Mouse (Mus musculus): ENCODE data around the gene Tnip3.

The Tnip3 gene

DNA sequence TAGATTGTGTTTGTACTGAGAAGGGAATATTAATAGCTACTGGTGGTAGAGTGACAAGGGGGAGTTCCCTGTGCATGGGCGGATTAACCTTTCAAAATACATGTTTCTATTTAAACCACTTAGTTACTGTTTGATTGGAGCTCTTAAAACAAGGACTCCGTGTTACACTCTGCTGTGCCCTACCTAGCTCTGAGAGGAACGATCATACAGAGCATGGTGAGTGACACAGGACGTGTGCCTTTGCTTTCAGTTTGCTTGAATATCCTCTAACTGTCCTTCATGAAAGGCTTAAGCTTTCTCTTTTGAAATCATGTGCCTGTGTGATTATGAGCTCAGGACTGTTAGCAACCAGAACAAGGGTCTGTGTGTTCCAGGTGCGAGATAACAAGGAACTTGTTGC is at the start of gene Tnip3:
Gene Tnip3, plus strand, starts transcription at position 122 of the 400 bp plus-strand sequence.
- no peaks in the 10 kb centered on the region for H3K27me3 ChIP-seq (ENCODE audit: control insufficient read depth, insufficient read depth, low read length, poor library complexity, severe bottlenecking)
- DNase-seq (ENCODE audit: low read depth, low spot score), result peak; percentile 5
- H3K36me3 ChIP-seq (ENCODE audit: control insufficient read depth, insufficient read depth, low read length, poor library complexity, severe bottlenecking), result no peaks in the 10 kb centered on the region

DNA sequence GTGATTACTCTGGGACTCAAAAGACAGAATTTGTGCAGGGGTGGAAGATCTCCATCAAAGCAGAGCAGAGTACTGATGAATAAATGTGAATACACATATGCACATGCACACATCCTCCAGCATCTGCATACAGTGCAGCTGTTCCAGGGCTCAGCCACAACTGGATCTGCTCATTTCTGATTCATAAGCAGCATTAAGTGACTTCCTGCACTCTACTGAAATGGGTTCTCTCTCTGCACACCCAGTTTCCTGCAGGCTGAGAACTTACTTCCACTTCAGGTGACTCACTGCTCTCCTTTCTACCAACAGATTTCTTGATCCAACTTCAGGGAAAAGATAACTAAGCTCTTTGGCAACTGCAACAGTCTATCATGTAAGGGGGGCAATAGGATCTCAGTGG is 26.3 kb upstream of the Tnip3 start:
- H3K36me3 ChIP-seq (ENCODE audit: control insufficient read depth, insufficient read depth, low read length, poor library complexity, severe bottlenecking), result no peaks in the 10 kb centered on the region
- DNase-seq (ENCODE audit: low read depth, low spot score), result no peak
- H3K27me3 ChIP-seq (ENCODE audit: control insufficient read depth, insufficient read depth, low read length, poor library complexity, severe bottlenecking), result no peaks in the 10 kb centered on the region

DNA sequence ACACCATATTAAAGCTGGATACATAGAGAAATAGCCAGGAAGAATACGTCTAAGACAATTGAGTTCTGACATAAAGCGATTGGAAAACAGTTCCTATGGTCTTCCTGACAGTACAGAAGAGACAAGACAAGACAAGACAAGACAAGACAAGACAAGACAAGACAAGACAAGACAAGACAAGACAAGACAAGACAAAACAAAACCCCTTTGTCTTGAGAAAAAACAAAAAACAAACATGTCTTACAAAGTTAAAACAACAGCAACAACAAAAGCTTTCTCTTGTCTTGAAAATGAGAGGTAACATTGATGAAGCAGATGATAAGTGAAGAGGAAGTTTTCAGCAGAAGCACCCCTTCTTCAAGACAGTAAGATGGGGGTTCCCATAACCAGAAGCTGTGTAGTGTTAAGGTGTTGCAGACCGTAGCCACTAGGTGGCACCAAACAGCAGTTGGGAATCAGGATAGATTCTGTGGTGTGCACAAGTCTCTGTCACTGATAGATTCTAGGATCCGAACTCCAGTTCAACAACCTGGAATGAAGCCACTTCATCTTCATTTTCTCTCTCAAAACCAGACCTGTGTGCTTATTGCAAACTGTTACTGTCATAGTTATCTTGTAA is 15.0 kb upstream of the Tnip3 start:
- DNase-seq (ENCODE audit: low read depth, low spot score), result peak; percentile 84
- Histone ChIP-seq H3K36me3 (ENCODE audit: control insufficient read depth, insufficient read depth, low read length, poor library complexity, severe bottlenecking) (no peaks in the 10 kb centered on the region), H3K27me3 (ENCODE audit: control insufficient read depth, insufficient read depth, low read length, poor library complexity, severe bottlenecking) (no peaks in the 10 kb centered on the region)

DNA sequence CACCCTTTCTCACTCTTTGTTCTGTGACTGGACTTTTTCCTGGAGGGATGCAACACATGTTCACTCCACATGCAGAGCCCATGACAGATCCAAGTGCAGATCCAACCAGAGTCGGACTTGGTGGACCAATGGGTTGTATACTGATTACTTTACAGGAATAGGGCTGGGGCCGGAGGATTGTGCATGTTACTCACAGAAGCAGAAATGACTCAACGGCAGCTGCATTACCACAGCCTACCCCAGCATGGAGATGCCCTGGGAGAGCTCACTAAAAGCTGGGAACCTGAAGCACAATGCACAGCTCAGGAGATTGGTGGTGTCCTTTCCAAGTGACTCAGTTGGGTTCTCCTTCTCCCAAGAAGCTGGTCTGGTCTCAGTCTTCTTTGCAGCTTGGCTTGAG is 11.3 kb upstream of the Tnip3 start:
- H3K27me3 ChIP-seq (ENCODE audit: control insufficient read depth, insufficient read depth, low read length, poor library complexity, severe bottlenecking), result no peaks in the 10 kb centered on the region
- DNase-seq (ENCODE audit: low read depth, low spot score), result no peak

DNA sequence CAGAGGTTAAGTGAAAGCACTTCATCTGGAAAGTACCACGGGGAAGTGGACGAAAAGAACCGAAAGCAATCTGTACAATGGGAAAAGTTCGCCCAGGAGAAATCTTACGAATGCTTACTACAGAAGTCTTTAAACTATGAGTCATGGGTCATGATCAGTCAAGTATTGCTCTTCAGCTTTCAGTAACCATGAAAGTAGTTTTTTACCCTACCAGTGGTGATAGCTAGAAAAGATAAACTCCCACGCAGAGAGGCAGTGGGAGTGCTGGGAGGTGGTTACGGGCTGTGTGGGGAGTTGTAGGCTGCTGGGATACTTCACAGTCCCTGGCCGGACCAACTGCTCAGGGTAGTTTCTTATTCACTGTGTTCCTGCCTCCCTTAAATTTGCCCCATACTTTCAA is 8.4 kb upstream of the Tnip3 start:
- H3K27me3 ChIP-seq (ENCODE audit: control insufficient read depth, insufficient read depth, low read length, poor library complexity, severe bottlenecking), result no peaks in the 10 kb centered on the region
- no peaks in the 10 kb centered on the region for H3K36me3 ChIP-seq (ENCODE audit: control insufficient read depth, insufficient read depth, low read length, poor library complexity, severe bottlenecking)
- no peak for DNase-seq (ENCODE audit: low read depth, low spot score)

More for the DNA sequence above, 11.3 kb upstream of the Tnip3 start:
- H3K36me3 ChIP-seq (ENCODE audit: control insufficient read depth, insufficient read depth, low read length, poor library complexity, severe bottlenecking), result no peaks in the 10 kb centered on the region

DNA sequence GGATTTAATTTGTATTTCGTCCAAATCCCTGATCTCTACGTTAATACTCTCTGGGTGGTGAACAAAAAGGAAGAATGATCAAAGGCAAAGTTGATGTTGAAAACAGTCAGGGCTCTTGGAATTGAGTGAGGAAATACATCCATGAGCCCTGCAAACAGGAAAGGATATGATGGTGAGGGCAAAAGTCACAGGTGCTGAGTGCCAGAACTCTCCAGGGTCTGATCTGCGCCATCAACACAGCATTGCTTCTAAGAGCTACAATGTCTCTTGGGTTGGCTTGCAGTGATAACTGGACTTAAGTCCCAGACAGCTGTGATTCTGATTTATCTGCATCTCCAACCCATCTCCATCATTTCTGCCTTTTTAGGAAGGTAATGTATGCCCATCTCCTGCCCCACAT is 4.3 kb upstream of the Tnip3 start:
- no peak for DNase-seq (ENCODE audit: low read depth, low spot score)
- no peaks in the 10 kb centered on the region for H3K27me3 ChIP-seq (ENCODE audit: control insufficient read depth, insufficient read depth, low read length, poor library complexity, severe bottlenecking)
- H3K36me3 ChIP-seq (ENCODE audit: control insufficient read depth, insufficient read depth, low read length, poor library complexity, severe bottlenecking), result no peaks in the 10 kb centered on the region

DNA sequence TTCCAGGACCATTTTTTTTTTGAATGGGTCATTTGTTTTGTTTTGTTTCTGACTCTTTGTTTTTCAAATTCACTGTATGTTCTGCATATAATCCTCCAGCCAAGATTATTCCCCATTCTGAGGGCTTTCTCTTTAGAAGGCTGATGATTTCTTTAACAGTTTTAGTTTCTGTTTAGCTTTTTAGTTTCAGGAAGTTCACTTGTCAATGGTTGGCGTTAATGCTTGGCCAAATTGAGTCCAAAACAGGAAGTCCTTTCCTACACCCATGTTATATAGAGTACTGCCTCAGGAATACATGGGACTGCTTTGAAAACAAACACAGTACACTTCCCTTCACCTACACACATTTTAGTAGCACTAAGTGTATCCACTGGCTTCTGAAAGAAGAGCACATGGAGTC is 2.8 kb downstream of the Tnip3 start:
- no peaks in the 10 kb centered on the region for H3K36me3 ChIP-seq (ENCODE audit: control insufficient read depth, insufficient read depth, low read length, poor library complexity, severe bottlenecking)
- H3K27me3 ChIP-seq (ENCODE audit: control insufficient read depth, insufficient read depth, low read length, poor library complexity, severe bottlenecking), result no peaks in the 10 kb centered on the region
- DNase-seq (ENCODE audit: low read depth, low spot score), result peak; percentile 36

DNA sequence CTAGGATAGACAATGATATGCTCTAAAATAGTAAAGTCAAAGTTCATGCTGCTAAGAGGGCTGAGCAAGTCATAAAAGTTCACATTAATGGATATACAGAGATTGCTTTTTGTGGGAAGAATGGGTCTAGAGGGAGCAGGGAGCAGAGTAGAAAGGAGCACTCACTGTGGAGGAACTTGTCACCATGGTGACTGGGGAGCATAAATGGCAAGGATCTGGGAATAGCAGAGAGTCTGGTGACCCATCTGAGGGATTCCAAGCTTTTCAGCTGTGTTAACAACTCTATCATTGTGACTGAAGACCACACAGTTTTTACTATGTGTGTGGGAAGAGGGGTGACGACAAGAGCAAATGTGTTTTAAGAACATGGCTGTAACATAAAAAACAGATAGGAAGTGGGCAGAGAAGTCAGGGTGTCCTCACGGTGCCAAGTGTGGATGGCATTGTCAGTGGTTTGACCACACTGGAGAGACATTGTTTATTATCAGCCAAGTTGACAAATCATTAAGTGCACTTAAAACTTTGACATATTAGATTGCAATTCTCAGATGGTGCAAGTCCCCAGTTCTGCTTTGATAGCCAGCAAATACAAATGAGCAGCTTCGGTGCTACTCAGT is 6.2 kb downstream of the Tnip3 start:
- Histone ChIP-seq H3K36me3 (ENCODE audit: control insufficient read depth, insufficient read depth, low read length, poor library complexity, severe bottlenecking) (no peaks in the 10 kb centered on the region), H3K27me3 (ENCODE audit: control insufficient read depth, insufficient read depth, low read length, poor library complexity, severe bottlenecking) (no peaks in the 10 kb centered on the region)
- DNase-seq (ENCODE audit: low read depth, low spot score), result no peak

DNA sequence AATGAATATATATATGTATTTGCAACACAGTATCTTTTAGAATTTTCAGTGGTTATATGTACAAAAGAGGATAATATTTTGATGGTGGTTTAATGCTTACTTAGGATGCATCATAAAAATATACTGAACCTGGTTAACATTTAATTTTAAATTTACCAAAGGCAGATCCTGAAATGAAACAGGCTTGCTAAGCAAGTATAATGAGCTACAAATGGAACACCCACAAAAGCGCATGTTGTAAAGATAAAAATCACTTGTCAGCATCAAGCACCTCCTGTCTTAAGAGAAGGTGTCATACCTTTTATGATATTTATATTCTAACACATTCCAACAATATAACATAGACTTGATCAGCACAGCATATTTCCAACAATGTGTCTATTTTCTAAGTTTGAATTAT is 8.6 kb downstream of the Tnip3 start:
- H3K27me3 ChIP-seq (ENCODE audit: control insufficient read depth, insufficient read depth, low read length, poor library complexity, severe bottlenecking), result no peaks in the 10 kb centered on the region
- H3K36me3 ChIP-seq (ENCODE audit: control insufficient read depth, insufficient read depth, low read length, poor library complexity, severe bottlenecking), result no peaks in the 10 kb centered on the region
- DNase-seq (ENCODE audit: low read depth, low spot score), result no peak

DNA sequence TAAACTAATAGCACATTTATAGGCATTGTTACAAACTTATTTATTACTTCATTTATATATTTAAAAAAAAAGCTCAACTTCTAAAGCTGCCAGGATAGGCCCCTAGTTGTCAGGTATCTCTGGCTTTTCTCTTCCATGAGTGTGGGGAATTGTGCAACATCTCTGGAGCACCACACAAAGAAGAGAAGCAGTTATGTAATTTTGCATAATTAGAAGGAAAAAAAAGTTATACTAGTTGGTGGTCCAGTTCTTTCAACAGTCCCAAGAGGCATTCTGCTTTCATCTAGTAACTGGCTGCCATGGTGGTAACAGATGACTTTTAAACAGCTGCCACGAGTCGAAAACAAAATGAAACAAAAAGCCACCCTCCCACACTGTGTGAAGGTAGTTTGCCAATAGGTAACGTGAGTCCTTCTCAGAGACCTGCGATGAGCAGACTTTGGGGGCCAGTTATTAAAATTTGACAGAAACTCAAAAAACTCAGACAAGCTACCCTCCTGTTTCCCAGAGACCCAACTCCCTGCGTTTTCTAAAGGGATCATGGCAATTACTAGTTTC is 12.3 kb downstream of the Tnip3 start:
- H3K36me3 ChIP-seq (ENCODE audit: control insufficient read depth, insufficient read depth, low read length, poor library complexity, severe bottlenecking), result no peaks in the 10 kb centered on the region
- DNase-seq (ENCODE audit: low read depth, low spot score), result no peak
- H3K27me3 ChIP-seq (ENCODE audit: control insufficient read depth, insufficient read depth, low read length, poor library complexity, severe bottlenecking), result no peaks in the 10 kb centered on the region

DNA sequence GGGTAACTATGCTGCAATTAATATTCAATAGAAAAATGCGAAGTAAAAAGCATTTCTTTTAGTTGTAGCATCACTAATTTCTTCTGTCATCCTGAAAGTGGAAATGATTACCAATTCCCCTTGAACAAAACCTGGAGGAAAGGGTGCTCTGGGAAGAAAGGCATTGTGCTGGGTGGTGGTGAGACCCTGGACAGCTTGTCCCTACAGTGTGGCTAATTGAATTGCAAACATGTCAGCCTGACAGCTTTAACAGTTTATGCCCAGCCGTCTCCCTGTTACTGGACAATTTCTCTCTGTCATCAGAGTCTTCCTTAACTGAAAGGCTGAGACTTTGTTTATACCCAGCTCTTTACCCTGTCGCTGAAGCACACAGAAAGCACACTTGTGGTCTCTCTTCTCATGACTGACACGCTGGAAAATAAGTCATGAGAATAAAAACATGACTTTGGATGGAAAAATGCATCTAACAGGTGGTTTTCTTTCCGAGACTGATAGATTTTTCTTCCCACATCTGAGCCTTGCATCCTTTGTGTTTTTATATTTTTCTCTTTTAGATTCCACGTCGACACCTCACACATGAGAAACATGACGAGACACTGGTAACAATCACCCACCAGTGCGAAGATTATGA is 13.0 kb downstream of the Tnip3 start:
- H3K27me3 ChIP-seq (ENCODE audit: control insufficient read depth, insufficient read depth, low read length, poor library complexity, severe bottlenecking), result no peaks in the 10 kb centered on the region
- H3K36me3 ChIP-seq (ENCODE audit: control insufficient read depth, insufficient read depth, low read length, poor library complexity, severe bottlenecking), result no peaks in the 10 kb centered on the region
- no peak for DNase-seq (ENCODE audit: low read depth, low spot score)

DNA sequence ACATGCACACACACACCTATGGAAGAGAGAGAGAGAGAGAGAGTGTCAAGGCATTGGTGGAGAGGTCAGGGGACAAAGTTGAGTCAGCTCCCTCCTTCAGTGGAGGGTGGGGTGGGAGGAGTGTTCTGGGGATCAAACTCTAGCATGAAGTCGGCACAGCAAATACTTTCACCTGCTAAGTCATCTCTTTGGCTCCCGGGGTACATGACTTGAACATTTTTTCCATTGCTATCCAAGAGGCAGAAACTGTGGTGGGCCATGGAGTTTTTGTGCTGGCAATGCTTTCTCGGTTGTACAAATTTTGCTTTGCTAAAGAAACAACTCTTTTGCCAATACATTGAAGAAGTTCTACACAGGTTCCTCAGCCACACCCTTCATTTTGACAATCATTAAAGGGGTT is 13.8 kb downstream of the Tnip3 start:
- Histone ChIP-seq H3K36me3 (ENCODE audit: control insufficient read depth, insufficient read depth, low read length, poor library complexity, severe bottlenecking) (no peaks in the 10 kb centered on the region), H3K27me3 (ENCODE audit: control insufficient read depth, insufficient read depth, low read length, poor library complexity, severe bottlenecking) (no peaks in the 10 kb centered on the region)
- no peak for DNase-seq (ENCODE audit: low read depth, low spot score)

DNA sequence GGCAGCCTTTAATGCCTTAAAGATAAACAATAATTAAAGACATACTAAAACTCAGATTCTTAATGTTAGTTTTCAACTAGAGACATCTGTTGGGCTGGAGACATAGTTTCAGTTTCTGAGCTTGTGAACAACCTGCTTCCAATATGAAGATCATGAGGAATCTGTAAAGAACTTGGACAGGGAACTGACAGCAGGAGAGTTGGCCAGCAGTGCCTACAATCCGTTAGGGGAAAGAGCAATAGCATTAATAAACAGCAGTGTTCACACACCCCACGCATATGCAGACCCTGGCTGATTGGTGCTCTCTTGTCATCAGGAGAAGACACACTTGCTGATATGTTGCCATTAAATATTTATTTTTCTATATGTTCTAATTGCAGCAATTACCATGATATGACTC is 15.0 kb downstream of the Tnip3 start:
- no peak for DNase-seq (ENCODE audit: low read depth, low spot score)
- H3K27me3 ChIP-seq (ENCODE audit: control insufficient read depth, insufficient read depth, low read length, poor library complexity, severe bottlenecking), result no peaks in the 10 kb centered on the region
- H3K36me3 ChIP-seq (ENCODE audit: control insufficient read depth, insufficient read depth, low read length, poor library complexity, severe bottlenecking), result no peaks in the 10 kb centered on the region

DNA sequence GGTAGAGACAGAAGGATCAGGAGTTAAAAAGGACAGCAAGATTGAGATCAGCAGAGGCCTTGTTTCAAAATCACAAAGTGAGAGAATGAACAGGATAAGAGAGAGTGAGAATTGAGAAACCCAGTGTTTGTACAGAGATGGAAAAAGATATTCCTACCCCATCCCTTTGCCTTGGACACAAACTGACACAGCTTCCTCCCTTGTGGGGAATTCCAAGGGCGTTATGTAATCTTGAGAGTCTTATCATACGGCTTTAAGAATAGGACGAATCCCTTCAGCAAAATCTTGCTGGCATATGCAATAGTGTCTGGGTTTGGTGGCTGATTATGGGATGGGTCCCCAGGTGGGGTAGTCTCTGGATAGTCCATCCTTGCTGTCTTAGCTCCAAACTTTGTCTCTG is 16.0 kb downstream of the Tnip3 start:
- Histone ChIP-seq H3K36me3 (ENCODE audit: control insufficient read depth, insufficient read depth, low read length, poor library complexity, severe bottlenecking) (no peaks in the 10 kb centered on the region), H3K27me3 (ENCODE audit: control insufficient read depth, insufficient read depth, low read length, poor library complexity, severe bottlenecking) (no peaks in the 10 kb centered on the region)
- no peak for DNase-seq (ENCODE audit: low read depth, low spot score)

DNA sequence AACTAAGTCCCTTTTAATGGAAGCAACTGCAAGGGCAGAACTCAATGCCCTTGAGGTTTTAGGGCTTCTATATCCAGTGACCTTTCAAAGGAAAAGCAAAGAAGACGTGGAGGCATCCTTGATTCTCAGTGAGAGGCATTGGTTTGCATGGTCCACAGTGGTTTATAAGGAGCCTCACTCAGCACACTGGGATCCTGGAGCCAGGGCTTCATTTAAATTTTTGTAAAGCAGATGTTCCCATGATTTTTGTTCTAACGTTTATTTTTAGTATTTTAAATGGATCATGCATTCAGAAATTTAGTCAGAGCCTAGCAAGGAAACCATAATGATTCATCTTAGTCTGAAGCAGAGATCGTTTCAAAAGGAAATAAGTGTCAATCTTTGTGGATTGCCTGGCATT is 17.3 kb downstream of the Tnip3 start:
- no peak for DNase-seq (ENCODE audit: low read depth, low spot score)
- H3K27me3 ChIP-seq (ENCODE audit: control insufficient read depth, insufficient read depth, low read length, poor library complexity, severe bottlenecking), result no peaks in the 10 kb centered on the region
- H3K36me3 ChIP-seq (ENCODE audit: control insufficient read depth, insufficient read depth, low read length, poor library complexity, severe bottlenecking), result no peaks in the 10 kb centered on the region

Data from splenic B cell, adult 2 months (primary cell).